Mouse (Mus musculus): Measurements from ENCODE around the gene Erc2.
"Not testable (repeated sequence)": the region's sequence is repeated elsewhere in the genome, so short reads cannot be mapped to it uniquely, and the experiment has no call there.

Gene Erc2

DNA sequence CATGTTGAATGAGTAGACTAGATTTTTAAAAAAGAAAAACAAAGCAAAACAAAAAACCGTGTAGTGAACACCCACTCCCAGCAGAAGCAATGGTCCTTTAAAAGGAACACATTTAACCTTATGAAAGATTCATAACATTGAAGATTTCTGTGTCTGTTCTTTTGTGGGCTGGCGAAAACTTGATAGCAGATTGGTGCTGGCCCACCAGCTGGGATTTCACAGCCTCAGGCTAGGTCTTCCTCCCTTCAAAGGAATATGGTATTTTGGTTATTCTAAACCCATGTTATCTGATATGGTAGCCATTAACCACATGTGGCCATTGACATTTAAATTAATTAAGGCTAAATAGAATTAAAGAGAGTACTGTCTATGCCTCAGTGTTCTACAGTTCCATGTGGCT is 205.9 kb downstream of the Erc2 start:
- DNase-seq (ENCODE audit: low read depth, low spot score), result no peak

GRCm38 (mm10) chr14:27832196-27832595 is 210.0 kb downstream of the Erc2 start:
- no peak for DNase-seq (ENCODE audit: low read depth, low spot score)

- no peak for DNase-seq (ENCODE audit: low read depth, low spot score)
These were observed 213.1 kb downstream of the Erc2 start for GRCm38 (mm10) chr14:27835351-27835750.

DNA sequence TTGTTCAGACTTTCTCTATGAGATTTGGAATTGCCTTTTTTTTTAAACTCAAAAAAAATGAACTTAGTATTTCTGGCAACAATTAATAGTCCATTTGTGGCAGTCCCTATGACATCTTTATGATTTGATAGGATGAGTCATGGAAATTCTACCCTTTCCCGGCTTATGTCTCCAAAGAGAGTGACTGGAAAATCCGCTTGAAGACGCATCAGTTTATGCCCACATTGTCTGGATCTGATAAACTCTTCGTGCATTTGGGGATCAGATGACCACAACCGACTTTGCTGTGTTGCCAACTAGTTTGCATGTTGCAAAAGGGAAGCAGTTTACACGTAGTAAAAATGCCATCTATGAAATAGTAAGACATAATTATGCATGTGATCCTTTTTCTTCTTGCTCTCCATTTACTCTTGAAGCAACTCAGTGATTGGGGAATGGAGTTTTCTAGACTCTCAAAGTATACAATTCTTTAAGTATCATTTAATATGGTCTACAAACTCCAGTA is 215.4 kb downstream of the Erc2 start:
- no peak for DNase-seq (ENCODE audit: low read depth, low spot score)

DNA sequence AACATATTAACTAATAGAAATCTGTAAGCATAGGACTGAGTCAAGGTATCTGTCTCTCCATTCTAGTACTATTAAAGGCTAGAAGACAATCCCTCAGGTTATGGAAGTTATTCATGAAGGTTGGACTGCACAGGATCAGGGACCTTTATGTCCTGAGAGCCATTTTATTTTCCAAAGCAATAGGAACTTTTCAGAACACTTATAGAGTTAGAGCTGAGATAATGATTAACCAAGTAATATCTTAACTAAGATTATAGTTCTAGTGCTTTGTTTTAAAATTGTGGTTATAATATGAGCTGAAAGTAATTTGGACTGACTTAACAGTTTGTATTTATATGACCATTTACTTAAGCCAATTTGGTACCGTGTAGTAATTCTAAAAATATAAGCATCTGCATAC is 217.9 kb downstream of the Erc2 start:
- no peak for DNase-seq (ENCODE audit: low read depth, low spot score)

GRCm38 (mm10) chr14:27846875-27847274 is 224.6 kb downstream of the Erc2 start:
- no peak for DNase-seq (ENCODE audit: low read depth, low spot score)

GRCm38 (mm10) chr14:27847291-27847690 is 225.1 kb downstream of the Erc2 start:
- no peak for DNase-seq (ENCODE audit: low read depth, low spot score)

DNA sequence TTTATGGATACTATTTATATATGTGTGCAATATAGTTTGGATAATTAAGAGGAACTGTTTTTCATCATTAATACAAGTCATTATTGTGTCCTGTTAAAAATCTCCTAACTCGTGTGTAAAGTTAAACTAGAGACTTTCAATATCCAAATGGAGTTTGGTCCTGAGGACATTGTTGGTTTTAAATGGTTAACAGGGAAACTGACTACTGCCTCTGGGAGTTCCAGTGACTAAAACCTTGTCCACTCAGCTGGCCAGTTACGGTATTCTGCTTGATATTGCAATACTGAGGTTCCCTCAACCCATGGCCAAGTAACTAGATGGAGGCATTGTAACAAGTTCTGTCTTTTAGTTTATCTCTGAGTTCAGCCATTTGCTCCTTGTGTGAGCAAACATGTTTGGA is 229.0 kb downstream of the Erc2 start:
- no peak for DNase-seq (ENCODE audit: low read depth, low spot score)

DNA sequence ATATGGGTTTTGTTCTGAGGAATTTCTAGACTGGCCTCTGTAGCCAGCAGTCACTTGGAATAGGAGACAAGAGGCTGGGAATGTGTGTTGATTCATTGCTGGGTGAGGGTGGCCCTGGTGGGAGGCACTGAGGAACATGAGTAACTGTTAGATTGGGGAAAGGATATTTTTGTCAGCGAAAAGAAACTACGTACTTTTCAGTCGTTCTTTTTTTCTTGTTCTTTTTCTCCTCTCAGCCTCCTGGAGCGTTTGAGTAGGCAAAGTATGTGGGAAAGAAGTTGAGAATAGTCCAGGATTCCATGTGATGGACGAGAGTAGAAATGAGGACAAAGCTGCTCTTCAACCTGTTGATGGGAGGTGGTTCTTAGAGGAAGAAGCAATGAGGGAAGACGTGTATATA is 230.4 kb downstream of the Erc2 start:
- DNase-seq (ENCODE audit: low read depth, low spot score), result no peak

DNA sequence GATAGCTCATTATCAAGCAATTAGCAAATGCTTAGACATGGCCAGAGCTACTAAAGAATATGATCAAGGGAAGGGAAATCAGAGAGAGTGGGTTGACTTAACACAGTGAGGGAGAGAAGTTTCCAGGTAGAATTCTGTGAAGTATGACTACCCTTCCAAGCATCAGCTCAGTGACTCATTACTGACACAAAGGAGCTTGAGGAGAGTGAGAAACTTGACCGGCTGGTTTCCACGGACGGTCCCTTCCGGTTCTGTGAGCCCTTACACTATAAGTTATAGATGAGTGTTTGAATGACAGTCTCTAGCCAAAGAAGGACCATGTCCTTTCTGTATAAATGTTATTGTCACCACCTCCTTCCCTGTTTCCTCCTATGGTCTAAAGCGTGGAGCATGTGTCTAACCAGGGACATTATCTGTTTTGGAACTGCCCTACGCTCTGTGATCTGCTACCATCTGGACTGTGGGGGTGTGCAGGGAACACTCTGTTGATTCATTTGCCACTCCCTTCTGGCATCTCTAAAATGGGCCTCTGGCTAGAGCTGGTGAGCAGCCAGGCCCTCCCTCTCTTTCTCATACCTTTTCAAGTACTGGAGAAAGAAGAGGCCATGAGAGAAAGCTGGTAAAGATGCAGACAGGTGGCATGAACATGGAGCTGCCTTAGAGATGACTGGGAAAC is 238.3 kb downstream of the Erc2 start:
- DNase-seq (ENCODE audit: low read depth, low spot score), result no peak

DNA sequence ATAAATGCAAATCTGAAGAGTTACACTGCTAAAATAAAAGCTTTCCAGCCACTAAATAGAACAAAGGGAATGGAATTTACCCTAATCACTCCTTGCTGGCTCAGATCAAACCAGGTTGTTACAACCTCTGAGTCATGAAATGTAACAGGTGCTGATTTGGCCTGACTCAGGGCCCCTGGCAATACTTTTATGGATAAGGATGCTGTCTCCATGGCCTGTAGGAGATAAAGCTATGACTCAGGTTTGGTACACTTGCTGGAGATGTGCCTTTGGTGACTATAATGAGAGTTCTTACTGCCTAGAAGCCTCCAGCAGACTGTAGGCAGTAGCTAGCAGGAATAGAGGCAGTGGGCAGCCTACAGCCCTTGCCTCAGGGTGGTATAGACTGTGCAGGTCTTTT is 240.1 kb downstream of the Erc2 start:
- DNase-seq (ENCODE audit: low read depth, low spot score), result no peak

GRCm38 (mm10) chr14:27867386-27867785 is 245.2 kb downstream of the Erc2 start:
- no peak for DNase-seq (ENCODE audit: low read depth, low spot score)

GRCm38 (mm10) chr14:27873619-27874018 is 251.4 kb downstream of the Erc2 start:
- DNase-seq (ENCODE audit: low read depth, low spot score), result no peak

- no peak for DNase-seq (ENCODE audit: low read depth, low spot score)
These were observed 253.8 kb downstream of the Erc2 start for GRCm38 (mm10) chr14:27875991-27876411.

GRCm38 (mm10) chr14:27881972-27882371 is 259.7 kb downstream of the Erc2 start:
- no peak for DNase-seq (ENCODE audit: low read depth, low spot score)

- DNase-seq (ENCODE audit: low read depth, low spot score), result not testable (repeated sequence)
These were observed 264.1 kb downstream of the Erc2 start for GRCm38 (mm10) chr14:27886337-27886736.

GRCm38 (mm10) chr14:27887488-27887887 is 265.3 kb downstream of the Erc2 start:
- DNase-seq (ENCODE audit: low read depth, low spot score), result no peak

- no peak for DNase-seq (ENCODE audit: low read depth, low spot score)
These were observed 267.4 kb downstream of the Erc2 start for GRCm38 (mm10) chr14:27889650-27890049.

DNA sequence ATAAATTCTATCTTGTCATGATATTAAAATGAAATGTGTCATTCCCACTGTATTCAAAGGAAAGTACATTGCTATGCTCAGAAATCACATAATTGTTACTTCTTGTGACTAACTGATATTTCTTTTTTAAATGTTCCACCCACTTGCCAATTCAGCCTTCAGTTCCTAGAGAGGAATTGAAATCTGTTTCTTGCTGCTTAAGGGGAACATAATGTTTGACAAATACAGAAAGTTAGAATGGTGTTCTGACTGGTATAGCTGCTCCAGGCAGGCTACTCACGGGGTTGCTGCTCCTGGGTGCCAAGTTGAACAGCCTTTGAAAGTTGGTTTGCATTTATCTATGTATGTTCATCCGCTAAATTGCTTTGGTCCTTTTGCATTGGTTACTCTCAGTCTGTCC is 270.2 kb downstream of the Erc2 start:
- DNase-seq (ENCODE audit: low read depth, low spot score), result no peak

- DNase-seq (ENCODE audit: low read depth, low spot score), result no peak
These were observed 279.5 kb downstream of the Erc2 start for GRCm38 (mm10) chr14:27901772-27902171.

DNA sequence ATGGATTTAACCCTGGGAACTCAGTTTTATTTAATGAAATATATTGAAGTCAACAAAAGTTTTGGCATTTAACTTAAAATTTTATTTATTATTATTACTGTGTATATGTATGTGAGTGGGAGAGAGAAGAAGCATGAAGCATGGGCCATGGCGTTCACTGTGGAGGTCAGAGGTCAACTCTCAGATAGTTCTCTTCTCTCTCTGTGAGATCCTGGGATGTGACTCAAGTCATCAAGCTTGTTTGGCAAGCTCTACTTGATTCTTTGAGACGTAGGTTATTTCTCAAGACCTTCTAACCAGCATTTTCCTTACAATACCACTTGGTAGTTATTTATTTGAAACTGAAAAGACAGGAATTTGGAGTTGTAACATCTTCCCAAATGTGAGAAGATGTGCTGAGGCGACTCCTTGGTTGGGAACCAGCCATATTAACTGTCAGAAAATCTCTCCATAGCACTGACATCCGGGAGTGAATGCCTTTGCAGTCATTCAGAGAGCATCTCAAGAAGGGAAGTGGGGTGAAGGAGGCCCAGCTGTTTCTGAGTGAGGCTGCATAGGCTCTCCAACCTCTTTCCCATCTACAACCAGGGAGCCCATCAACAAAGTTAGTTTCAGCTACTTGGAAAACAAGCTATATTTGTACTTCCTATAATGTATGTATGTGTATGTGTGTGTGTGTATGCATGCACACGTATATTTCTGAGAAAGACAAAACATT is 299.6 kb downstream of the Erc2 start:
- DNase-seq (ENCODE audit: low read depth, low spot score), result no peak

DNA sequence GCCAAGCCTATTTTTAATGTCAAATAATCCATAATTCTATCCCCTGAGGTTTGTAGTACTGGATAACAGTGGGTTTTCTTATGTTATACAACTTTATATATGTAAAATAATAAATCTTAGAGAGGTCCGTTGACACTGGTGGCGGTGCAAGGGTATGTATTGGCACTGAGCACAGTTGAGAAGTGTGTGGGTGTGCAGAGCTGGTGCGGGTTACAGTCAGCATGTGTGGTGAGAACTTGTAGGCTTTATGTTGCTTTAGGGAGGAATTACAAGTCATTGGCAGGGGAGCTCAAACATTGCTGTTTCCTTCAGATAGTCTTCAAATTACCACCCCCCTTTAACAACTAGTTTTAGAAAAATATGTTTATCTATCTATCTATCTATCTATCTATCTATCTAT is 305.1 kb downstream of the Erc2 start:
- DNase-seq (ENCODE audit: low read depth, low spot score), result no peak

GRCm38 (mm10) chr14:27933533-27933932 is 311.3 kb downstream of the Erc2 start:
- no peak for DNase-seq (ENCODE audit: low read depth, low spot score)

Measured in c-Kit-negative CD71-positive TER-119-positive erythroid progenitor cells, embryonic 14.5 days (primary cell).